Mouse (Mus musculus) lung, postnatal 14 days (tissue): ENCODE results near the gene Top2a.
A peak's percentile ranks its signal among the peaks of the same experiment; 100 is the strongest.

ENCODE experiments used
- DNase-seq: peaks from one replicate; pipeline ENCODE4 v3.0.0; 2021

The Top2a gene

DNA sequence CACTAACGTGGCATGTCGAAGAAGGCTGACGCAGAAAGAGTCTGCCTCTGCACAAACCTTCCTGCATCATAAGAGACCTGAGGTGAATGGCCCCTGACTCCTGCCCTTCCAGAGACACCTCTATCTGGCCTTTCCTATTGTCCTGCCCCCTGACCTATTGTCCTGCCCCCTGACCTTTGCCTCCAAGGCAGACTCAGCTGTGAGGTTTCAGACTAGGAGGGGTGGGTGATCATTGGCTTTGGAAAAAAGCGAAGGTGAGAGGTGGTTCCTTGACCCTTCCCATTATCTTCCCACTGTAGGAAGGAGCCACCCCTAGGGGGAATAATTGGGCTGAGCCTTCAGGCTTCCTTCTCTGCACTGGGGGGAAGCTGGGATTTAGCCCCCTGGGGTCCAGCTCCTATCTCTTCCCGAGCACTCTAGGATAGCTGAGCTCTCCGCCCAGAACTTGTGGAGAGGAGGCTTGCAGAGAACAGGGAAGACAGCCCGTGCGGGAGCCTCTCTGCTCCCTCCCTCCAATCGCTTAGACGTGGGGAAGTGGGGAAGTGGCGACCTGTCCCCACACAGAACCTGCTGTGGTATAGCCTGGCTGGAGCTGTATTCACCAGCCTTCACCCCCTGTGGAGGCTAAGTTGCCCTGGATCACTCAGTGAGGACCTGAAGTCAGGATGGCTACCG, 61.4 kb downstream of the Top2a start:
- DNase-seq: no peak

DNA sequence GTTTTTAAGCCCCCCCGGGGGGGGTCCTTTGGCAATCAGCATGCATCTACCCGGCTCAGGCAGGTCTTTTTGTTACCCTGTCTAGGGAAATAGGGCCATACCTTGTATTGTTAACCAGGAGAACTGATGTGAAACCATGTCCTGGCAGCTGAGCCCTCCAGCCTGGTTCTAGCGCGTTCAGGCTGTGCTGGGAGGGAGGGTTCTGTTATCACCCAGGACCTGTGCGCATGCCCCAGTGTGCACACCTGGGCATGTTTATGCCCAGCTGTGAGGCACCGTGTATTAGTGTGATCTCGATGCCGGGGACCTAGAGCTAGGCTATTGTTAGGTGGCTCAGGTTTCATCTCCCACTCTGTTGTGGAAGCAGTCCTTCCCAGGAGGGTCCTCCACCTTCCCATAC, 62.2 kb downstream of the Top2a start:
- DNase-seq: no peak

DNA sequence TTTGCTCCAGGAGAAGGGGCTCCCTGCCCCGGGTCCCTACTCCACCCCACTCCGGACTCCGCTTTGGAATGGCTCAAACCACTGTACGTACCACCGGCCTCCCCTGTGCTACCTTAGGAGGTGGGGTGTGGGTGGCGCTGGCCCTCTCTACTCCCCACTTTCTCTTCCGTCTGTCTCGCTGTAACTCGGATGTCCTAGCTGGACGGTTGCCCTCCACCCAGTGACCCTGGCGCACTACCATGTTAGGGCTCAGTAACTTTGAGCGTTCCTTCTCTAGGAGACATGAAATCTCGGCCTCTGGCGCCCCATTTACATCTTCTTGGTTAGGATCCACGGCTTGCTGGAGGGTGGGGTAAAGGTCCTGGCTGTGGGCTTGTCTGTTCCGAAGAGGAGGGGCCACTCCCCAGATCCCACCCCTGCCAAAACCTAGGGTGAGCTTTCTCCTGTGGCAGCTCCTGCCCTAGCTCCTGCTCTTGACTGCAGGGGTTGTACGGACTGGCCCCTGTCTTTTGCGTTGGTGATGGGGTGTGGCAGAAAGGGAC, 62.9 kb downstream of the Top2a start:
- DNase-seq: no peak

DNA sequence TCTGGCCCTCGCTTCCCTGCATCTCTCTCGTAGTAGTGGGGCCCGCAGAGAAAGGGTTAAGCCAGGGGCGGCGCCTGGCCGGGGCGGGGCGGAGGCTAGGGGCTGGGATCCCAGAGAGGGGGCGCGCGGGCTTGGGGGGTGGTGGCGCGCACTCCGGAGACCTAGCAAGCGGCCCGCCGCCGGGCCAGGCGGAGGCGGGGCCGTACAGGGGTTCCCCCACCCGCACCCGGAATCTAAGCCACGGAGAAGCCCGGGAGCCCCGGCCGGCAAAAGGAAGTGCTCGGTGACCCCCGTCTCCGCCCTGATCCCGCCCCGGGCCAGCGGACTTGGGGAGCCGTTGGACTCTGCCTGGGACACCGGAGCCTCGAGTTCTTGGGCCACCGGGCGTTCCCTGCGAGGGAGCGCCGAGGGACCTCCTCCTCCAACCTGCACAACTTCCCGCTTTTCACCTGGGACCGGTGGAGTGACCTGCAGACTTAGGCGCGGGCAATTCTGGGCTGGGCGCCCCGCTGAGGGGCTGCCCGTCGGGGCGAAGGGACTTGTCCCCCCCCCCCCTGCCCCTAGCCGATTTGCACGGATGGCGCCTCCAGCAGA, 63.6 kb downstream of the Top2a start:
- peak; percentile 89 for DNase-seq

DNA sequence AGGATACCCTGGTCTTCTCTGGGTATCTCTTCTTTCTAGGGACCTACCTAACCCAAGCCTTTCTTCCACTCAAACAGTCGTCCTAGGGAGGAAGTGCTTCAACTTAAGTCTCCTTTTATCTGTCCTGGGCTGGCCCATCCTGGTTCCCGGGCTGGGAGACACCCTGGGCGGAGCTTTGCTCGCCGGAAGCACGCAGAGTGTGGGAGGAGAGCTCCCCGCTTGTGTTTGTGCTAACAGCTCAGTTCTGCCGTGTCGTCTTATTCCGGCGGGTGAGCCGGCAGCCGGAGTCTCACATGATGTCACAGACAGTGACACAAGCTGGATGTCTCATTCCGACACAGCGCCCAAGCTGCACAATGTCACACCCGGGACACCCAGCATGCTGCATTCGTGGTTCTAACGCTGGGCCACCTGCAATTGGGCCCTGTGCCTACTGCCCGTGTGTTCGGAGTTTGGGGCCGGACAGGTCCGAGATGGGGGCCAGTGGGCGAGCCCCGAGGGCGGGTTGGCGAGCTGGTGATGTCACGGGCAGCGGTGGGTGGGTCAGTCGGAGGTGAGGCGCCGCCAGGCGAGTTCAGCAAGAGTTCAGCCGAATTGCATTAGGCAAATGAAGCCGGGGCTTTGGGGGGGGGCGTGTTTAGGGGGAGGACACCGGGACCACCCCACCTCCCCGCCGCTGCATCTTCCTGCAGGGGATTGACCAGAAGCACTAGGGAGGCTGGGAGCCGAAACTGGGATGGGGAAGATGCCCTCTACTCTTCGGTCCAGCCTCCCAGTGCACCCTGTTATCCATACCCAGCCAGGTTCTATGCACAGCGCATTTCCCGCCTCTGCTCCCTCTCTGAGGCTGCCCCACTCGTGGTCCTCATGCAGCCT, 64.3 kb downstream of the Top2a start:
- peak; percentile 89 for DNase-seq

DNA sequence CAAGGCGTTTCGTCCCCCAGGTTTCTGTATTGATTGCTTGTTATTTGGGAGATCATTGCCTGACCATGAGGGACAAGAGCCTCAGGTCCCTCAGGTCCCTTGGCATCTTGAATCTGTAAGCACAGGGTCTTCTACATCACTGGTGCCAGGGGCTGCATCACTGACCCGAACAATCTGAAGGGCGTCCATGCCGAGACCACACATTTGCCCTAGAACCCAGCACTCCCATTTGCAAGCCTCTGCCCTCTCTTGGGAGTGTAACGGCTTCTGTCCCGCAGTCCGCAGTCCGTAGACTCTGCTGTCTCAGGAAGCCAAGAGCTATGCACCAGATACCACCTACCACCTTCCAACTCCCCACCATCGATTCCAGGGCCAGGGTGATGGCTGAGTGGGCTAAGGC, 67.6 kb downstream of the Top2a start:
- DNase-seq: no peak

DNA sequence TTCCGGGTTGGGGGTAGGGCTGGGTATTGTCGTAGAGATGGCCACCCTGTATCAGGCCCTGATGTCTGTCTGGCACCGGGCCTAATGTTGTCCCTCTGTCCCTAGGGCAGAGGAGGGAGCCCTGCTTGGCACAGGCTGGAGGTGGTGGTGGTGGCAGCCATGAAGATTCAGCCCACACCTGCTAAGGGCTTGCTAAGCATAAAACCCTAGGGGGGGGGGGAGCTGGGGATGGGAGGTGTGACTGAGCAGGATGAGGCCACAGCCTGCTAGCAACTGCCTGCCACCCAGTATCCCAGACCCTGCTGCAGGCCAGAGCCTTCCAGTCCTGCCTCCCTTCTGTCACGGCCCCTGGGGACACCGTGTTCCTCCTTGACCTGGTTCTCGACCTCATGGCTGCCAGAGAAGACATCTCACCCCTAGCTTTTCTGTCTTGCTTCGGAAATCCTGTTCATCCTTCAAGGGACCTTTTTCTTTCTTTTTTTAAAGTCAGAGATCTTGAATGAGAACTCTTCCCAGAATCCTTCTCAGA, 68.2 kb downstream of the Top2a start:
- no peak for DNase-seq

DNA sequence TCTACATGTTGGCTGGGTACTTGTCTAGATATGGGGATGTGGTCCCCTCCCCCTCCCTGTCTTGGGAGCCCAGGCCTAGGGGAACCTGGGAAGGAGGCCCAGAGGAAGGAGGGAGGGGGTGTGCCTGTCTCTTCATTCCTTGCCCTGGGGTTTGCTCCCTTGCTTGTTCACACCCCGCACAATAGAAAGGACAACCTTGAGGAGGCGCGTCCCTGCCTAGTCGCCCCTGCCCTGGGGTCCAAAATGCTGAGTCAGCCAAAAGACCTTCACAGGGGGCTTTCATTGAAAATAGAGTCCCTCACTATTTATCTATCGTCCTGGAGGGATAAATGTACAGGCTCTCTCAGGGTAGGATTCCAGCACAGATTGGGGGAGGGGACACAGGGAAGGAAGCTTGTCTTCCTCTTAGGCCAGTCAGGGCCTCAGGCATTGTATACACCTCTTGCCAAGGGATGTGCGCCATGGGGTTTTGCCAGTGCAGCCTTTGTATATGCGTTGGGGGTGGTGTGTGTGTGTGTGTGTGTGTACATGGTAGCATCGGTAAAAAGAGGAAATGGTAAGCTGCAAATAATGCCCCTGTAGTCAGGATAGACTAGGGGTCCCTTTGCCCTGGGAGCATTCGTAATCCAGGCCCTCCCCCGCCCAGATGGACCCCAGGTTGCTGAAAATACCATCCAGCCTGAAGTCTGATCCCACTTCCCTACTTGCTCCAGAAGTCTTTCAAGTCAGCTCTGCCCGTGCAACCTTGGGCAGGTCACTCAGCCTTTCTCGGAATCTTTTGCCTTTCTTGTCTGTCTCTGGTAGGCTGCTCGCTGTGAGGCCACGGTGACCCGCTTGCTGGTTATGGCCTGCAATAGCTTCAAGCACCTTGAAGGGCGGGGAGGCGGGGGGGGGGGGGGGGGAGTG, 68.9 kb downstream of the Top2a start:
- no peak for DNase-seq

DNA sequence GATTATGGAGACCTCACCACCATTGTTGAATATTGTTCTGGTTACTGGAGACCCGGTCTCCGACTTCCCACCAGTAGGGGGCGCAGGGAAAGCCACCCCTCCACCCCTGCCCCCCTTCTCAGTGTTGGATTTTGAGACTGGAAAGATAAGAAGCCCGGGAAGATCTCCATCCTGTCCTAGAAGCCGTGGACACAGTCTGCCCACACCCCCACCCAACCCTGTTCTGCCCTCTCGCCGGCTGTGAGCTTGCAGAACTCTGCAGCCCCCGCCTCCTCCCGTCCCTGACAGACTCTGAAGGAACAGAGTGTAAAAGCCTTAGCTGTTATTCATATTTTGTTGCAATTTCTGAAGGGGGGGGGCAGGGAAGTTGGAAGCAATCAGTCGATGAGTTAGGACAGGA, 69.6 kb downstream of the Top2a start:
- peak; percentile 89 for DNase-seq

DNA sequence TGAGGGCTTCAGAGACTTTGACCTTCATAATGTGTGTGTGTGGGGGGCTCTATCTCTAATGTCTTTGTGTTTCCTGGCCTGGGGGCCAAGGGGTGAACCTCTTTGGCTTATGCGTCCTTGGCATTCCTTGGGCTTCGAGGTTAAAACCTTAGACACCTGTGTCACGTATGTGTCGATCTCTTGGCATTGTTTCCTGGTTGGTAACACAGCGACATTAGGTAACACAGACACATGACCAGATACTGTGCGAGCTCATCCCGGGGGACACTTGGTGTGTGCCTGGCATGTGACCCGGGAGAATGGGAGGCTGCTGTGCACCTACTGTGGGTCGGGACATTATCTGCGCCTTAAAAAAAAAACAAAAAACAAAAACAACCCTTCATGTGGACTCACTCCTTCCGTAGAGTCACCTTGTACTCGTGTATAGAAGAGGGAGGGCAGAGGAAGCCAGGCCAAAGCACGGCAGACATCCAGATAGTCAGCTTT, 70.1 kb downstream of the Top2a start:
- DNase-seq: no peak

DNA sequence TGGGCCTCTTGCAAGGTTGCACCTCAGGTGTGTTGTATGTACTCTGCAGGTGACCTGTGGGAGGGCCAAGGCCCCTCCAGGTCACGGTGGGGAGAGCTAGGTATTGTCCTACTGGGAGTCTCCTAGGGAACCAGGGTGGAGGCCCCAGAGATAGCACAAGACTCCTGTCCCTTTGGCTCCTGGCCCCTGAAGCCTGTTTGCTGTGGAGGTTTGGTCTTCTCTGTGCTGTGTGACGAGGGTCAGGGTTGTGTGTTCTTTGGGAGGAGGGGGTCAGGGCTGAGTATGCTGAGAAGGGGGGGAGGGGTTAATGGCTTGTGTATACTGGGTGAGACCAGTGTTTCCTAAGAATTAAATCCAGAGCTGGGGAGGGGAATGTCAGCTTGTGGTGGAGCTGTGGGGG, 70.6 kb downstream of the Top2a start:
- no peak for DNase-seq

DNA sequence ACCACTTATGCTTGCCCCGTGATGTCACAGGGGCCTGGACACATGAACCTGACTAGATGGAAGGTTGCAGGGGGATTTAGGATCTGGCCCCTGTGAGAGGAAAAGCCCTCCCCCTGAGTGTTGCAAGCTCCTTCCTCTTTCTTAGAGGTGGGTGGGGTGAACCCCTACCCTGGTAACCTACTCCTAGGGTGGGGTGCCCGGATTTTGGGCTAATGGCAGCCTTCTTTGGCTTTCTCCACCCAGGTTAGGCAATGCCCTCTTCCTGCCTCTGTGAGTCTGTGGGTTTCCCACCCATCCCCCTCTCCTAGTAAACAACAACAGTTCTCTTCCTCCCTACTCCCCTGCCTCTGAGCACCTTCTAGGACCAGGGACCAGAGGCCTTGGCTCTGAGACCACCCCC, 71.3 kb downstream of the Top2a start:
- DNase-seq: no peak

DNA sequence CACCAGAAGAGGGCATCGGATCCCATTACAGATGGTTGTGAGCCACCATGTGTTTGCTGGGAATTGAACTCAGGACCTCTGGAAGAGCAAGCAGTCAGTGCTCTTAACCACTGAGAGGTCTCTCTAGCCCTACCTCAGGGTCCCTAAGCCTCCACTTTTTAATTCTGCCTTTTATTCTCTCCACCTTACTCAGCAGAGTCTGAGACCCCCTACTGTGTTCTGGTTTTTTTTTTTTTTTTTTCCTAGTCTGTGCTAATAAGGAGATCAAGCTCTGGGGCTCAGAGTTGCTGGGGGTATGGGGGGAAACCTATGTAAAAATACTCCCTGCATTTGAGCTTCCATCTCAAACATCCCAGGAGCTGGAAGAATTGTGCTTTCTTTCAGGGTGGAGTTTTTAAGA, 71.9 kb downstream of the Top2a start:
- no peak for DNase-seq

DNA sequence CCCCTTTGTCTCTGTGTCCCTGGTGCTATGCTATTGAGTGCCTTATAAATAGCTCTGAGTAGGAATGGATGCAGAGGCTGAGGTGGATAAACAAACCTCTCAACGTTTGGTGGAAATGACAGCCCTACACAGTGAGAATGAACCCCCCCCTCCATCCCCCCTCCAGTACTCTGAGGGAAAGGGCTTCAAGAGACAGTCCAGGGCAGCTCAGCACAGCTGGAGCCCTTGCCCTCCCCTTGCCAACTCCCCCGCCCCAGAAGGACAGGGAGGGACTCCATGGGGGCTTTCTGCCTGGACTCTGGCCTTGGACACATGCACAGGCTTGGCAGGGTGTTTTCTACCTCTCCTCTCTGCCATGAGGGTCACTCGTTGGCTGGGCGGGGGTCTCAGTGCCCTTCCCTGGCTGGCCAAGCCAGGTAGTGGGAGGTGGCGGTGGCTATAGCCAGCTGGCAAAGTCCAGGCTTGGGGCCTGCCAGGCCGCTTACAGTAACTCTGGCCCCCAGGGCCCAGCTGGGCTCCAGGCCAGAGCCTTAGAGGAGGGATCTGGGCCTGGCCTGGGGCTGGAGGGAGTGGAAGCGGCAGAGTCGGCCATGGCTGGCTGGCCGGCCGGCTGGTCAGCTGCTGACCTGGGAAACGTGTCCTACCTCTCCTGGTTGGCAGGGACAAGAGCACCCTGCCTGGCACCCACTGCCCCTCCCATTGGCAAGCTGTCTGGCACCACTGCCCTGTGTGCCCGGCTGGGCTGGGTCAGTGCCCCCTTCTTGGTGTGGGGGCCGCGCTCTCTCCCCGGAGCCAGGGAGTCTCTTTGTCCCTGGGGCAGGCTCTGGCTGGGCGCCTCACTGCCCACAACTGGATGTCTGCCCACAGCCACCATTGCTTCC, 72.7 kb downstream of the Top2a start:
- peak; percentile 82 for DNase-seq

DNA sequence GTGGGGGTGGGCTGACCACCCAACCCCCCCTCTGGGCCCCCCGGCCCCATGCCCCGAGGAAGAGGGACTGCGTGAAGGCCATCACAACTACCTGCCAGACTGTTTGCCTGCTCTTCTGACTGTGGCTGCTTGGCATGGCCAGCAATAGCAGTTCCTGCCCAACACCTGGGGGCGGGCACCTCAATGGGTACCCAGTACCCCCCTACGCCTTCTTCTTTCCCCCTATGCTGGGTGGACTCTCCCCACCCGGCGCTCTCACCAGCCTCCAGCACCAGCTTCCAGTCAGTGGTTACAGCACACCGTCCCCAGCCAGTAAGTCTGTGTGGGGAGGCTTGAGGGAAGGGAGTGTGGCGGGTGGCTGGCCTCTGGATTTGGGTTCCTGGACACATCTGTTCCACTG, 73.5 kb downstream of the Top2a start:
- no peak for DNase-seq

DNA sequence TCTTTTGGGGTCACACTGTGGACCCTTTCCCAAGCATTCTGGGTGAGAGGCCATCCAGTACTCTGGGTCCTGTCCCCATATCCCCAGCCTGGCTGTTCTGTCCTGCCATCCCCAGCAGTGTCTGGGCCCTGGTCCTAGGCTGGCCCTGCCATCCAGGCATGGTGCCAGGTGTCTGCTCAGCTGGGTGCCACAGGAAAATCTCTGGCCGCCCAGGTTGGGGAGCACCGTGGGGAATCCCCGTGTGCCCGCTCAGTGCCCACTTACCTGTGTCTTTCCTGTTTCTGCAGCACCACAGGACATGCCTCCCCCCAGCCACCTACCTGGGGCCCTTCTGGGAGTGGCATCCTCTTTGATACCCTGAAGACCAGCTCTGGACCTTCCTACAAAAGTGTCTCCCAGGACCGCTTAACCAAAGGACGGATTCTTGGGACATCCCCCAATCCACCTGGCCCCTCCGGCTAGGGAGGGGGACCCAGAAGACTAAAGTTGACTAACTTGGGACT, 74.0 kb downstream of the Top2a start:
- DNase-seq: no peak

DNA sequence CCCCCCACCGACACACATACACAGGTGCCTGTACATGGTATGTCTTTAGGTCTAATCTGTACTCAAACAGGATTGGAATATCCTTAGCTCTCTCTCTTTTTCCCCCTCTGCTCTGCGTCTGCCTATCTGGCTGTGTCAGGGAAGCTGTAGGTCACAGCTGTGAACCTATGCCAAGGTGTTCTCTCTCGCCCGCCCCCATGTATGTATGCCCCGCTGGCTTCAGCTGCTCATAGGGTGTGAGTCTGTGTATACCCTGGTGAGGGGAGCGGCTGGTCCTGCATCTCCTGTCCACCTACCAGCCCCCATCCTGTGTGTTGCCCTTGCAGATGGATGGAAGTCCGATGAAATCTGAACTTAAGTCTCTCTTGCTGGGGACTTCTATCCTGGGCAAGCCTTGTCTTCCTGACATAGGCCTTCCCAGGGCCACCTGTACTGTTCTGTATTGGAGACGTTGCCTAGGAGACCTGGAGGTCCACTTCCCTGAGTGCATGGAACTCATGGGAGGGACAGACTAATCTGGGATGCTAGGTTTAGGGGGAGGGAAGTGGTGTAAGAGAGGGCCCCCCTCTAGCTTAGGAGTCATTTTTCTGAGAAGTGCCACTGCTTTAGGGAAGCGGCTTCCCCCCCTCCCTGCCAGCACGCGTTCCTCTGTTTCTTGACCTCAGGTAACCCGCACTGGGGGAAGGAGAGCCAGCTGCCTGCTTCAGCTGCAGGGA, 74.6 kb downstream of the Top2a start:
- DNase-seq: no peak

DNA sequence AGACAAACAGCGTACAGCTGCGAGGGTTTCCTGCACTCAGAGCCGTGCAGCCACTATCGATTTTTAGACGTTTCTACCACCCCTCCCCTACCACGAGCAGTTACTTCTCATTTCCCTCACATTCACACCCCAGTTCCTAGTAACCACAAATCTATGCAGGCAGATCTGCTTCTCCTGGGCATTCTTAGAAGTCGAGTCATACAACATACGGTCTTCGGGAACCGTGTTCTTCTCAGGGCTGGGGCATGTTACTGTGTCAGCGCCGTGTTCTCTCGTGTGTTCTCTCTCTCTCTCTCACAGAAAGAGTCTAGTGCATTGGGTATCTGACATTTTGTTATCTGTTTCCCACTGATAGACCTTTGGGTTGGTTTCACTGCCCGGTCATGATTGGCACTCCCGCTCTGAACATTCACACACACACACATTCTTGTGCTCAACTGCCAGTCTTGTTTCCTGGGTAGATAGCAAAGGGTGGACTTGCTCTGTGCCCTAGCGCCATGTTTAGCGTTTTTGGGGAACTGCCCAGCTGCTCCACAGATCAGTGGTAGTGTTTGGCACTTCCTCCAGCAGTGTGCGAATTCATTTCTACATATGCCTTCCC, 75.9 kb downstream of the Top2a start:
- DNase-seq: no peak

DNA sequence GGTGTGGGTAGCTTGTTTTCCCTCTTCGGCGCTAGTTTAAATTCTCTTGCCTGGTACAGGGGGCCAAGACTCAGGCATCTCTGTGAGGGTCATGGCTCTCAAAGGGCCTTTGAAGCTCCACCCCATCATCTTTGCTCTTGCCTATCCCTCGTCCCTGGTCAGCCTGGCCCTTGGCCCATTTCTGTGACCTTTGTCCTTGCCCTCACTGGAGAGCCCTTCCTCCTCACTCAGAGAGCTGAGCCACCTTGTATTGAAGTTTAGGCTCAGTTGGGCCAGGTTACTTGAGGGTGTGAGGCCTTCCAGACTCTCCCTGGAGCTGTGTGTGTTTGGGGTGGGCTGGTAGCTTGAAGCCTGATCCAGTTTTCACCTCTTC, 78.4 kb downstream of the Top2a start:
- DNase-seq: no peak
